Mouse (Mus musculus) hindbrain, embryonic 12.5 days (tissue): ENCODE measurements at regions not wholly inside any gene's neighbourhood (a gene's known extent, or its start where the extent isn't known, plus 50 kb on each side); places are given as distances from the start of the nearest gene placed in this dataset.

Source experiments
- ATAC-seq: fragments of 200-750 bp; cut with Nextera tagmentation; 2 replicates; pipeline ENCODE4 v1.8.0; 2017; ENCODE audit warnings: moderate TSS enrichment; ENCODE audit not compliant: low FRiP score
- H3K27ac ChIP-seq: fragments of 300-500 bp; sonication (generic); 2 replicates; pipeline ENCODE4 v1.5.1; 2016; ENCODE audit warnings: mild to moderate bottlenecking
- H3K27me3 ChIP-seq: fragments of 300-500 bp; sonication (generic); 2 replicates; pipeline ENCODE4 v1.6.1; 2016; ENCODE audit warnings: mild to moderate bottlenecking
- H3K36me3 ChIP-seq: fragments of 300-500 bp; sonication (generic); 2 replicates; pipeline ENCODE4 v1.6.1; 2016; ENCODE audit warnings: mild to moderate bottlenecking
- H3K4me1 ChIP-seq: fragments of 300-500 bp; sonication (generic); 2 replicates; pipeline ENCODE4 v1.6.1; 2016
- H3K4me2 ChIP-seq: fragments of 300-500 bp; sonication (generic); replicated peaks from 2 replicates; pipeline ENCODE4 v1.6.1; 2016; ENCODE audit warnings: mild to moderate bottlenecking
- H3K4me3 ChIP-seq: fragments of 300-500 bp; sonication (generic); 2 replicates; pipeline ENCODE4 v1.5.1; 2016; ENCODE audit warnings: mild to moderate bottlenecking
- H3K9ac ChIP-seq: fragments of 300-500 bp; sonication (generic); 2 replicates; pipeline ENCODE4 v1.6.1; 2016; ENCODE audit warnings: mild to moderate bottlenecking, moderate library complexity
- H3K9me3 ChIP-seq: fragments of 300-500 bp; sonication (generic); replicated peaks from 2 replicates; pipeline ENCODE4 v1.6.1; 2016; ENCODE audit warnings: mild to moderate bottlenecking
- WGBS: fragments of 180-500 bp; shearing (Covaris S2); methylation state at CpG from one replicate; pipeline ENCODE4 v1.1.7; 2016; 5-methylcytosine and 5-hydroxymethylcytosine counted together

GRCm38 (mm10) chr2:128272789-128273188 is 147.0 kb downstream of the Bcl2l11 start:
- 26% methylated on average over 7 of the region's 7 CpGs for WGBS
- Histone ChIP-seq H3K4me2 (no peak overlapping the region), H3K4me3 (no peak overlapping the region), H3K36me3 (no peaks in the 10 kb centered on the region), H3K27me3 (no peaks in the 10 kb centered on the region), H3K27ac (no peak overlapping the region), H3K9ac (no peak overlapping the region), H3K9me3 (no peaks in the 10 kb centered on the region), H3K4me1 (peaks cover 9% of the 10 kb centered on the region)
- ATAC-seq: no peak

- Histone ChIP-seq H3K9ac (no peak overlapping the region), H3K4me1 (peaks cover 13% of the 10 kb centered on the region), H3K4me3 (no peak overlapping the region), H3K36me3 (no peaks in the 10 kb centered on the region), H3K4me2 (no peak overlapping the region), H3K9me3 (no peaks in the 10 kb centered on the region), H3K27ac (no peak overlapping the region), H3K27me3 (no peaks in the 10 kb centered on the region)
- no peak for ATAC-seq
- WGBS: 64% methylated on average over 4 of the region's 4 CpGs
Measured at GRCm38 (mm10) chr2:128273292-128273691, 147.5 kb downstream of the Bcl2l11 start.

GRCm38 (mm10) chr2:128276337-128276736 is 150.5 kb downstream of the Bcl2l11 start:
- no peak overlapping the region for H3K4me3 ChIP-seq
- ATAC-seq: no peak
- no peak overlapping the region for H3K9ac ChIP-seq
- H3K27ac ChIP-seq: no peak overlapping the region
- H3K4me1 ChIP-seq: peaks cover 16% of the 10 kb centered on the region
- WGBS: 84% methylated on average over 5 of the region's 5 CpGs
- no peak overlapping the region for H3K4me2 ChIP-seq
- H3K9me3 ChIP-seq: no peaks in the 10 kb centered on the region
- H3K36me3 ChIP-seq: no peaks in the 10 kb centered on the region
- no peaks in the 10 kb centered on the region for H3K27me3 ChIP-seq

- Histone ChIP-seq H3K27ac (no peak overlapping the region), H3K4me1 (peaks cover 18% of the 10 kb centered on the region), H3K36me3 (no peaks in the 10 kb centered on the region), H3K9me3 (no peaks in the 10 kb centered on the region), H3K4me2 (no peak overlapping the region), H3K27me3 (no peaks in the 10 kb centered on the region), H3K9ac (no peak overlapping the region), H3K4me3 (no peak overlapping the region)
- WGBS: 40% methylated on average over 4 of the region's 4 CpGs
- no peak for ATAC-seq
Measured at GRCm38 (mm10) chr2:128277387-128278123, 151.7 kb downstream of the Bcl2l11 start.

GRCm38 (mm10) chr2:128278124-128278432 is 152.2 kb downstream of the Bcl2l11 start:
- Histone ChIP-seq H3K27me3 (no peaks in the 10 kb centered on the region), H3K27ac (no peak overlapping the region), H3K9me3 (no peaks in the 10 kb centered on the region), H3K4me1 (peaks cover 18% of the 10 kb centered on the region), H3K9ac (no peak overlapping the region), H3K4me2 (no peak overlapping the region), H3K36me3 (no peaks in the 10 kb centered on the region), H3K4me3 (no peak overlapping the region)
- 71% methylated on average over 5 of the region's 5 CpGs for WGBS
- ATAC-seq: no peak

- H3K9me3 ChIP-seq: no peaks in the 10 kb centered on the region
- H3K9ac ChIP-seq: no peak overlapping the region
- H3K4me1 ChIP-seq: peaks cover 18% of the 10 kb centered on the region
- no peak overlapping the region for H3K4me3 ChIP-seq
- WGBS: 36% methylated on average over 12 of the region's 12 CpGs
- ATAC-seq: peak; percentile 50; the same call in 1 of the 2 replicates
- no peaks in the 10 kb centered on the region for H3K27me3 ChIP-seq
- no peak overlapping the region for H3K4me2 ChIP-seq
- H3K27ac ChIP-seq: no peak overlapping the region
- H3K36me3 ChIP-seq: no peaks in the 10 kb centered on the region
Measured at GRCm38 (mm10) chr2:128278608-128279081, 152.8 kb downstream of the Bcl2l11 start.

- ATAC-seq: no peak
- H3K9me3 ChIP-seq: no peaks in the 10 kb centered on the region
- no peak overlapping the region for H3K9ac ChIP-seq
- 81% methylated on average over 10 of the region's 10 CpGs for WGBS
- no peak overlapping the region for H3K4me2 ChIP-seq
- no peak overlapping the region for H3K27ac ChIP-seq
- no peak overlapping the region for H3K4me3 ChIP-seq
- H3K27me3 ChIP-seq: no peaks in the 10 kb centered on the region
- no peaks in the 10 kb centered on the region for H3K36me3 ChIP-seq
- peaks cover 18% of the 10 kb centered on the region for H3K4me1 ChIP-seq
Measured at GRCm38 (mm10) chr2:128279127-128279710, 153.4 kb downstream of the Bcl2l11 start.

- H3K9me3 ChIP-seq: no peaks in the 10 kb centered on the region
- H3K4me2 ChIP-seq: no peak overlapping the region
- H3K4me3 ChIP-seq: no peak overlapping the region
- H3K4me1 ChIP-seq: peaks cover 17% of the 10 kb centered on the region
- no peak overlapping the region for H3K27ac ChIP-seq
- WGBS: 38% methylated on average over 4 of the region's 4 CpGs
- ATAC-seq: no peak
- H3K9ac ChIP-seq: no peak overlapping the region
- no peaks in the 10 kb centered on the region for H3K36me3 ChIP-seq
- H3K27me3 ChIP-seq: no peaks in the 10 kb centered on the region
Measured at GRCm38 (mm10) chr2:128282591-128282990, 156.8 kb downstream of the Bcl2l11 start.

- WGBS: 78% methylated on average over 7 of the region's 7 CpGs
- no peak for ATAC-seq
- no peaks in the 10 kb centered on the region for H3K27me3 ChIP-seq
Measured at GRCm38 (mm10) chr2:128284822-128285421, 159.1 kb downstream of the Bcl2l11 start.

GRCm38 (mm10) chr2:128285457-128285856 is 159.6 kb downstream of the Bcl2l11 start:
- ATAC-seq: no peak
- Histone ChIP-seq H3K9me3 (no peaks in the 10 kb centered on the region), H3K9ac (no peak overlapping the region), H3K27ac (no peak overlapping the region), H3K4me1 (peaks cover 20% of the 10 kb centered on the region), H3K4me2 (no peak overlapping the region), H3K27me3 (no peaks in the 10 kb centered on the region), H3K36me3 (no peaks in the 10 kb centered on the region), H3K4me3 (no peak overlapping the region)
- 86% methylated on average over 12 of the region's 12 CpGs for WGBS

More at GRCm38 (mm10) chr2:128284822-128285421, 159.1 kb downstream of the Bcl2l11 start:
- H3K4me2 ChIP-seq: no peak overlapping the region
- no peak overlapping the region for H3K4me3 ChIP-seq
- H3K9ac ChIP-seq: no peak overlapping the region
- H3K27ac ChIP-seq: no peak overlapping the region
- H3K4me1 ChIP-seq: peaks cover 20% of the 10 kb centered on the region
- no peaks in the 10 kb centered on the region for H3K36me3 ChIP-seq
- no peaks in the 10 kb centered on the region for H3K9me3 ChIP-seq

GRCm38 (mm10) chr2:128288138-128288551 is 162.3 kb downstream of the Bcl2l11 start:
- Histone ChIP-seq H3K36me3 (no peaks in the 10 kb centered on the region), H3K27me3 (no peaks in the 10 kb centered on the region), H3K4me3 (no peak overlapping the region), H3K27ac (peak overlapping the region; percentile 18; the same call in 1 of the 2 replicates), H3K9me3 (no peaks in the 10 kb centered on the region), H3K4me2 (no peak overlapping the region), H3K9ac (no peak overlapping the region), H3K4me1 (peaks cover 17% of the 10 kb centered on the region)
- ATAC-seq: peak; percentile 60
- WGBS: 29% methylated on average over 12 of the region's 12 CpGs

GRCm38 (mm10) chr2:128290609-128291008 is 164.8 kb downstream of the Bcl2l11 start:
- ATAC-seq: no peak
- H3K36me3 ChIP-seq: no peaks in the 10 kb centered on the region
- 95% methylated on average over 3 of the region's 3 CpGs for WGBS
- H3K9ac ChIP-seq: no peak overlapping the region
- peaks cover 13% of the 10 kb centered on the region for H3K4me1 ChIP-seq
- no peak overlapping the region for H3K4me2 ChIP-seq
- H3K27ac ChIP-seq: no peak overlapping the region
- H3K27me3 ChIP-seq: no peaks in the 10 kb centered on the region
- no peak overlapping the region for H3K4me3 ChIP-seq
- H3K9me3 ChIP-seq: no peaks in the 10 kb centered on the region
